Mouse (Mus musculus): ENCODE data around the gene Col4a2. TPM values are rescaled to one million over a fixed set of nuclear protein-coding genes. Genes with fewer than 3 reads are reported as not detected.

Gene Col4a2
- total RNA-seq (2017) = 16.1 and 16.9 TPM in 2 replicates

DNA sequence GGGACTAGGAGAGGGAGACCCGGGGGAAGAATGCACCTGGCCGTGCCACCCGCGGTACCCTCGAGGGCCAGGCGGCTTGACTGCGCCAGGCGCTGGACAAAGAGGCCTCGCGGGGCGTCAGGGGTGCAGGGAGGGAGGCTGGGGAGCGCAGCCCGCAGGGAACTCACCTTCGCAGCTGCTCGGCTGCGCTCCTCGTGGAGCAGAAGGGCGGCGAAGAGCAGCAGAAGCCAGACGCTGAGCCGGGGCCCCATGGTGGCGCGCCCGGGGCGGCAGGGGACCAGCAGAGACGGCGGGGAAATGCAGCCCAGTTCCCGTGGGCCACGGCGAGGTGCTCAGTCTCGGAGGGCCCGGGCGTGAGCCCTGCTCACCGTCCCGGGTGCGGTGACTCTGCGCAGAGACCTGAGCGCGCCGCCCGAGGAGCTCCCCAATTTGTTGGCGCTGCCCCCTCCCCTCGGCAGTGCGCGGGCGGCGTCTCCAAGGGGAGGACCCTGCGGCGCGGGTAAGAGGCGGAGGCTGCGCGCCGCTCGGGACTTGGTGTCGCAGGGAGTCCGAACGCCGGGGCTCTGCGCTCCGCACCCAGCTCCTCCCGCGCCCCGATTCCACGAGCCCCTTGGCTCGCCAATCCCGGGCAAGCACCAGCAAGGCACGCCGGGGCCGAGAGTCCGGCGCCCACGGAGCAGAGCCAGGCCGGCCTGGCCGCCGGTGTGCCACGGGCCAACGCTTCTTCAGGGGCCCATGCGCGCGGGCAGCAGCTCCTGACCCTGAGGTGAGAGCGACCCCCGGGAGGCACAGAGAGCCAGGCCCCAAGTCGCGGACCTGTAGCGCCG lies at the start of gene Col4a2, which contains the start of gene Col4a1:
Gene Col4a2, plus strand, starts transcription at position 457 of the 827 bp plus-strand sequence.
Gene Col4a1, minus strand, starts transcription at position 478 of the 827 bp plus-strand sequence.
- peak; percentile 23 to 52; a peak in 3 of 4 replicates for ATAC-seq (replicated peaks in 1 of 2; ENCODE audit: insufficient read depth in 1 of 2, low FRiP score in 2 of 2, low TSS enrichment in 1 of 2, low read depth in 1 of 2, poor library complexity in 2 of 2, severe bottlenecking in 2 of 2)

DNA sequence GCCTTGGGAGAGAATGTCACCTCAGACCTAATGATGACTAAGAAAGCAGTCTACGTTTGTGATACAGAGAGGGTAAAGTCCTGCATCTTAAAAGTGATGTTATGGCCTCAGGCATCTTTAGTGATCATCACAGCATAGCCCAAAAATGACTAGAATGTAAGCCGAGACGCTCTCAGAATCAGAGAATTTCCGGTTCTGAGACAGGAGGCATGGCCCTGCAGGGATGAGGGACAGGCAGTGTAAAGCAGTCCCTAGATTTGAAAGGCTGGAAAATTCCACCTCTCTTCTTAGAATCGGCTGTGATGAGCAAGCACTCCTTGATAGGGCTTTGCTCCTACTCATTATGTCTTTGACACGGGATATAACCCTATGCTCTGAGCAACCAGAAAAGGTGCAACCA lies 48.8 kb upstream of the Col4a2 start:
- ATAC-seq (replicated peaks in 1 of 2; ENCODE audit: insufficient read depth in 1 of 2, low FRiP score in 2 of 2, low TSS enrichment in 1 of 2, low read depth in 1 of 2, poor library complexity in 2 of 2, severe bottlenecking in 2 of 2) = no peak

GRCm38 (mm10) chr8:11265971-11266370 lies 46.6 kb upstream of the Col4a2 start:
- ATAC-seq (replicated peaks in 1 of 2; ENCODE audit: insufficient read depth in 1 of 2, low FRiP score in 2 of 2, low TSS enrichment in 1 of 2, low read depth in 1 of 2, poor library complexity in 2 of 2, severe bottlenecking in 2 of 2) = no peak

DNA sequence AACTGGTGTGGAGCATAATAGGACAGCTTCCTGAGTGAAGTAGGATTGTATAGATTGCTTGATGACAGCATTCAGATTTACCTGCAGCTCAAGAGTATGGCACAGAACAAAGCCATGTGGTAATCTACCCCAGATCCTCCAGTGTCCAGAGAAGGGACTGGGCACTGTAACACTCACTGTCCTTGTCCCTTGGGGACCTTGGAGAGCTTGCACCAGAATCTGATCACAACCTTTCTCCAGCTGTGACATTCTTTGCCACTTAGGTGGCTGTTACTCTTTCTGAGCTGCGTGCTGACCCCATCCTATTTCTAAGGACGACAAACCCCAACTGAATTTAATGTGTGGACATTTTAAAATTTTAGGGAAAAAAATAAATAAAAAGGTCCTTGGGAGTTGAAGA lies 46.1 kb upstream of the Col4a2 start:
- ATAC-seq (replicated peaks in 1 of 2; ENCODE audit: insufficient read depth in 1 of 2, low FRiP score in 2 of 2, low TSS enrichment in 1 of 2, low read depth in 1 of 2, poor library complexity in 2 of 2, severe bottlenecking in 2 of 2) = no peak

GRCm38 (mm10) chr8:11268753-11269152 lies 43.9 kb upstream of the Col4a2 start:
- no peak for ATAC-seq (replicated peaks in 1 of 2; ENCODE audit: insufficient read depth in 1 of 2, low FRiP score in 2 of 2, low TSS enrichment in 1 of 2, low read depth in 1 of 2, poor library complexity in 2 of 2, severe bottlenecking in 2 of 2)

- no peak for ATAC-seq (replicated peaks in 1 of 2; ENCODE audit: insufficient read depth in 1 of 2, low FRiP score in 2 of 2, low TSS enrichment in 1 of 2, low read depth in 1 of 2, poor library complexity in 2 of 2, severe bottlenecking in 2 of 2)
Measured at GRCm38 (mm10) chr8:11270826-11271225, 41.8 kb upstream of the Col4a2 start.

DNA sequence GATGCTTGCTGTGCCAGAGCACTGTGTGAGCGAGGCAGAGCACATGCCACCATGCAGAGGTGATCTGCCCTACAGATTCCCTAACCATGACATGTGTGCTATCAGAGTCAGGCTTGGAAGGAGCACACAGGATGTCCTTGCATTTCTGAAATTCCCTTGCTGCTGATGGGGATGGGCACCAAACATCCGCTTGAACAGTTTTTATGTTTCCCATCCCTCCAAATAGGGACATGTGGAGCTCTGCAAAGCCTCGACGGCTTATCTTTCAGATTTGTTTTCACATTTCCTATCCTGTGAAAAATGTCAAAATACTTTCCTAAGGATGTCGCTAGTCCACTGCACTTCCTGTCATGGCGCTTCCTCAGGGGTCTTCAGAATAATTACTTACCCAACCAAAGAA lies 40.4 kb upstream of the Col4a2 start:
- no peak for ATAC-seq (replicated peaks in 1 of 2; ENCODE audit: insufficient read depth in 1 of 2, low FRiP score in 2 of 2, low TSS enrichment in 1 of 2, low read depth in 1 of 2, poor library complexity in 2 of 2, severe bottlenecking in 2 of 2)

GRCm38 (mm10) chr8:11273506-11274158 lies 39.0 kb upstream of the Col4a2 start:
- ATAC-seq (replicated peaks in 1 of 2; ENCODE audit: insufficient read depth in 1 of 2, low FRiP score in 2 of 2, low TSS enrichment in 1 of 2, low read depth in 1 of 2, poor library complexity in 2 of 2, severe bottlenecking in 2 of 2) = no peak

GRCm38 (mm10) chr8:11274415-11274814 lies 38.2 kb upstream of the Col4a2 start:
- no peak for ATAC-seq (replicated peaks in 1 of 2; ENCODE audit: insufficient read depth in 1 of 2, low FRiP score in 2 of 2, low TSS enrichment in 1 of 2, low read depth in 1 of 2, poor library complexity in 2 of 2, severe bottlenecking in 2 of 2)

DNA sequence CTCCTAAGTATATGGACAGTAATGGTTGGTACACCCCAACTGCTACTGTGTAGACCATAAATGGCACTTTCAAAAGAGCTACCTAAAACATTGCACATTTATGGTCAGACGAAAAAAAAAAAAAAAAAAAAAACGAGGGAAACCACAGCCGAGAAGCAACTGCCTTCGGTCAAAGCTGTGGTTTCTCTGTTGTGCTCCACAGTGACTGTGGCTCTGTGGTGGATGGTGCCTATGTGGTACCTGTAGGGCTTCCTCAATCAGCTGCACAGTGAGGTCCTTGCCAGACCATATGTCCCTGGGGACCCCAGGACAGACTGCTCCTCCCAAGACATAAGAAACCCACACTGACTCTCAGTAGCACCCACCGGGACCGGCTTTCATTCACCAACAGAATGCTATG lies 36.3 kb upstream of the Col4a2 start:
- peak; percentile 68 for ATAC-seq (replicated peaks in 1 of 2; ENCODE audit: insufficient read depth in 1 of 2, low FRiP score in 2 of 2, low TSS enrichment in 1 of 2, low read depth in 1 of 2, poor library complexity in 2 of 2, severe bottlenecking in 2 of 2)

- no peak for ATAC-seq (replicated peaks in 1 of 2; ENCODE audit: insufficient read depth in 1 of 2, low FRiP score in 2 of 2, low TSS enrichment in 1 of 2, low read depth in 1 of 2, poor library complexity in 2 of 2, severe bottlenecking in 2 of 2)
Measured at GRCm38 (mm10) chr8:11277602-11278051, 35.0 kb upstream of the Col4a2 start.

DNA sequence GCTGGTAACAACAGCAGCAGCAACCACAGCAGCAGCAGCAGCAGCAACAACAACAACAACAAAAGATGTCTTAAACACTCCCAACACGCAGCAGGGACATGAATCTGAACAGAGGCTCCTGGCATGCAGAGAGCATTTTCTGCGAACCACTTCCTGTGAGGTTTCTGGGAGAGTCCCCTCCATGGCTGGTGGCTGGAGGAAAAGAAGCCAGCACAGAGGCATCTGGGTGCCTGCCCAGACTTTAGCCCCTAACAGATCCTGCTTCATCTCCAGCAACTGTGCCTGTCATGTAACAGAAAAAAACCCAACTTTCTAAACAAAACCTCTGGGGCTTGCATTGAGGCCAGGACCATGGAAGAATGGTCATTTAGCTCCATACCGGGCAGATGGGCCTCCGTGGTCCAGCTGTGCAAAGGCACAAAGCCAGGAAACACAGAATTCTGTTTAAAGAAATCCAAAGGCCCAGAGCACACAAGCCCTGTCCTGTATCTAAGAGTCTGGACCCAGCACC lies 34.4 kb upstream of the Col4a2 start:
- ATAC-seq (replicated peaks in 1 of 2; ENCODE audit: insufficient read depth in 1 of 2, low FRiP score in 2 of 2, low TSS enrichment in 1 of 2, low read depth in 1 of 2, poor library complexity in 2 of 2, severe bottlenecking in 2 of 2) = peak; percentile 40 to 46; a peak in 2 of 4 replicates

GRCm38 (mm10) chr8:11279296-11279826 lies 33.2 kb upstream of the Col4a2 start:
- ATAC-seq (replicated peaks in 1 of 2; ENCODE audit: insufficient read depth in 1 of 2, low FRiP score in 2 of 2, low TSS enrichment in 1 of 2, low read depth in 1 of 2, poor library complexity in 2 of 2, severe bottlenecking in 2 of 2) = no peak

DNA sequence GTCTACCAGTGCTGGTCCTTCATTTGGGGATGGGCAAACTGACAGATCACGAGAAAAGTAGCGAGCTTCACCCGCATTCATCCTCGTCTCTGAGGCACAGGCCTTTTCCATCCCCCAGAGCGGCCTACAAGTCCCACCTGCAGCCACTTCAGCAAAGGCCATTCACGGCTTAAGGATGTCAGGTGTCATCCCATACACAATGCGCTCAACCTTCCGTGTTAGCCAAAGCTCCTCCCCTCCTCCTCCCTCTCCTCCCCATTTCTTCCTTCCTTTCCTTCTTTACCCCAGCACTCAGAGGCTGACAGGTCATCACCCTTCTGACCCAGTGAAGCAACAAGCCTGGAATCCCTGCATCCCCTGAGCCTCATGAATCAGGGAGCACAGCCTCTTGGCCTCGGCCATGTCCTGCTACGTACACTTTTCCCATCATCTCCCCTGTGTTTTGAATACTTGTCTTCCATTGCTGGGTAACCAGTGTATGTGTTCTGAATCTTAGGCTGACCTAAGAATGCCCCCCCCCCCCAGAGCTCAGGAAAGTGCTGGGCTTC lies 31.8 kb upstream of the Col4a2 start:
- no peak for ATAC-seq (replicated peaks in 1 of 2; ENCODE audit: insufficient read depth in 1 of 2, low FRiP score in 2 of 2, low TSS enrichment in 1 of 2, low read depth in 1 of 2, poor library complexity in 2 of 2, severe bottlenecking in 2 of 2)

- ATAC-seq (replicated peaks in 1 of 2; ENCODE audit: insufficient read depth in 1 of 2, low FRiP score in 2 of 2, low TSS enrichment in 1 of 2, low read depth in 1 of 2, poor library complexity in 2 of 2, severe bottlenecking in 2 of 2) = no peak
Measured at GRCm38 (mm10) chr8:11282139-11282538, 30.5 kb upstream of the Col4a2 start.

DNA sequence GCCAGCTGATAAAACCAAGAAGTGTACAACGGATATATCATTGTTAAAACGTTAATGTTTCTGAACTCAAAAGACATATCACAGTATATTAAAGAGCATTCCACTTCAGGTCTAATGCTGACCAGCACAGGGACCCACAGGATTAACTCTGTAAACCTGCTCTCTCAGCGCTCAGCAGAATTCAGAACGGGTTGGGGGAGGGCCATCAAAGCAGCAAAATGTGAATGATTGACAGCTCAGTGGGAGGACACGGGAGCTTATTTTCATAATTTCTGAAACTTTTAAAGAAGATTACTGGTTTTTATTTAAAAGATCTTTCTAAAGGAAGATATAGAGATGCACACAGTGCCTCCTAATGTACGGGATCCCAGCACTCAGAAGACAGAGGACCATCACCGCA lies 29.9 kb upstream of the Col4a2 start:
- ATAC-seq (replicated peaks in 1 of 2; ENCODE audit: insufficient read depth in 1 of 2, low FRiP score in 2 of 2, low TSS enrichment in 1 of 2, low read depth in 1 of 2, poor library complexity in 2 of 2, severe bottlenecking in 2 of 2) = no peak

DNA sequence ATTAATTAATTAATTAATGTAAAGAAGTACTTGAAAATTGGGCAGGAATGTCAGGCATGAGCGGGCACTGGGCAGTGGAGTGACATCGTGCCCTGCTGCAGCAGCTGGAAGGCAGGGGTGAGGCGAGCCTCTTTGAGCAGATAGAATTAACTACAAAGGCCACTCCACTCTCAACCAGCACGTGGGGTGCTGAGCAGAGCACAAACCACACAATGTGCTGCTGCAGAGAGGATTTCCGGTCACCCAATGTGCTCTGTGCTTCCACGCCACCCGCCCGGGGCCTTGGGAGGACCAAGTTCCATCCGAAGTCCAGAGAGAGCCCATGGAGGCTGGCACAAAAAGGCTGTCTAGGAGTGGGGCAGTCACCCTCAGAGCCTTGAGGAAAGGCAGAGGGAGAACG lies 29.4 kb upstream of the Col4a2 start:
- peak; percentile 43 to 65; a peak in 3 of 4 replicates for ATAC-seq (replicated peaks in 1 of 2; ENCODE audit: insufficient read depth in 1 of 2, low FRiP score in 2 of 2, low TSS enrichment in 1 of 2, low read depth in 1 of 2, poor library complexity in 2 of 2, severe bottlenecking in 2 of 2)

DNA sequence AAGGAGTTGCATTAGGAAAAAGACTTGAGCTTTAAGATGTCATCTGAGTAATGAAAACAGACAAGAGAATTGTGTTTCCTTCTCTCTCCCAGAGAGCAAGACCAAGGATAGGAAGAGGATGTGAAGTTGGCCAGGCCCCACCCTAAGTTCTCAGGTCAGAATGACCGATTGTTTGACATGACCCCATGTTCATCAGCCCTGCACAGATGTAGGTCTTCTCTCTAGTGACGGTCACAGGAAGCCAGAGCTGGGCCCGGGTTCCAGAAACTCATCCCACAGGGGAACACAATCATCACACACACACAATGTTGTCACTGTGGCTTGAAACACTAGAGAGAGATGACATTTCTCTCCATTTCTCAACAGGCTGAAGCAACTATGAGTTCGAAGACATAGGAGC lies 27.2 kb upstream of the Col4a2 start:
- ATAC-seq (replicated peaks in 1 of 2; ENCODE audit: insufficient read depth in 1 of 2, low FRiP score in 2 of 2, low TSS enrichment in 1 of 2, low read depth in 1 of 2, poor library complexity in 2 of 2, severe bottlenecking in 2 of 2) = no peak

Data from hematopoietic stem cell, adult 5-6 weeks (primary cell).